Mouse (Mus musculus) layer of hippocampus, adult 2 months (tissue): Measurements from ENCODE around the gene Lrrc57. TPM values are rescaled to one million over a fixed set of nuclear protein-coding genes. Genes with fewer than 3 reads are reported as not detected.

ENCODE experiments used
- DNase-seq, 2 experiments: peaks; one replicate each; pipeline ENCODE4 v3.0.0; 2022; ENCODE audit warnings: low spot score in 2 of 2
- H3K27ac ChIP-seq: fragments of 200-600 bp; 2 replicates; pipeline ENCODE4 v1.8.1; 2022
- H3K4me3 ChIP-seq: fragments of 200-600 bp; 2 replicates; pipeline ENCODE4 v1.8.1; 2022; ENCODE audit warnings: mild to moderate bottlenecking
- CTCF ChIP-seq: fragments of 200-600 bp; conservative IDR thresholded peaks from 2 replicates; pipeline ENCODE4 v1.8.1; 2022; ENCODE audit warnings: antibody characterized with exemption, mild to moderate bottlenecking, moderate library complexity
- total RNA-seq, 2 experiments: library from RNA; stranded (reverse); gene quantifications; 2 replicates each; pipeline ENCODE4 v1.2.3; 2021

Lrrc57 gene
- total RNA-seq, 2 experiments from 2014 or later: 34.7 to 43.4 TPM

DNA sequence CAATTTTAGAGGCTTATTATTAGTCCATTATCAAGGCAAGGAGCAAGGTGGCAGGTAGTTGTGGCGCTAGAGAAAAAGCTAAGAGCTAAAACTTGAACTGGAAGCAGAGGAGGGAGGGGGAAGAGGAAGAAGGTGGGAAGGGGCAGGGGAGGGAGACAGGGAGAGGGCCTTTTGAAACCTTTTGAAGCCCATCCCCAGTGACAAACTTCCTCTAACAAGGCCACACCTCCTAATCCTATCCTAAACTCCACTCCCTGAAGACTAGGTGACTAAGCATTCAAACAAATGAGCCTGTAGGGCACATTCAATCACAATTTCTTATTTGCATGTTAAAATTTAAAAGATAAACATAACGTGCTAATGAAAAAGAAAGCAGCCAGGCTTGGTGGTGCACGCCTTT, 50.5 kb downstream of the Lrrc57 start:
- no peak for TF ChIP-seq CTCF
- Histone ChIP-seq H3K4me3 (no peak overlapping the region), H3K27ac (no peak overlapping the region)
- no peak for DNase-seq

GRCm38 (mm10) chr2:120556868-120557267, 52.5 kb downstream of the Lrrc57 start:
- no peak overlapping the region for H3K4me3 ChIP-seq
- no peak for DNase-seq
- no peak overlapping the region for H3K27ac ChIP-seq
- no peak for TF ChIP-seq CTCF

Other genes with a start within 250 kb of the Lrrc57 start
- 10 to 100 TPM; 12.6 to 14.8 TPM for gene Ganc, start 205.6 kb downstream of the Lrrc57 start, total RNA-seq
- 10 to 100 TPM; 41.0 to 43.4 TPM for gene Tmem87a, start 205.4 kb downstream of the Lrrc57 start, total RNA-seq
- 10 to 100 TPM; 19.8 to 20.9 TPM for gene Capn3, start 153.5 kb downstream of the Lrrc57 start, total RNA-seq
- 100 to 1,000 TPM; 159 to 161 TPM for gene Zfp106, start 45.7 kb downstream of the Lrrc57 start, total RNA-seq
- gene Snap23, start 41.8 kb downstream of the Lrrc57 start, total RNA-seq: 10 to 100 TPM; 19.6 to 19.8 TPM
- 10 to 100 TPM; 14.9 to 15.7 TPM for gene Haus2, start 137 bp downstream of the Lrrc57 start, total RNA-seq
- 1 to 10 TPM; 8.1 to 9.9 TPM for gene Stard9, start 19.6 kb upstream of the Lrrc57 start, total RNA-seq
- 10 to 100 TPM; 24.0 to 38.2 TPM for gene Cdan1, start 240.6 kb upstream of the Lrrc57 start, total RNA-seq
- gene Ttbk2, start 241.1 kb upstream of the Lrrc57 start, total RNA-seq: 10 to 100 TPM; 70.6 to 71.4 TPM